Mouse (Mus musculus): ENCODE results near the gene Hvcn1. TPM values are rescaled to one million over a fixed set of nuclear protein-coding genes. Genes with fewer than 3 reads are reported as not detected.
"Not testable (repeated sequence)": the region's sequence is repeated elsewhere in the genome, so short reads cannot be mapped to it uniquely, and the experiment has no call there.

Hvcn1 gene
- polyA plus RNA-seq, 1 experiment = 0.93 TPM

- no peak overlapping the region for H3K4me3 ChIP-seq (ENCODE audit: control insufficient read depth, low read depth, low read length)
- H3K4me1 ChIP-seq (ENCODE audit: control insufficient read depth, insufficient read depth, low read length) = no peaks in the 10 kb centered on the region
- H3K27ac ChIP-seq (ENCODE audit: control insufficient read depth, insufficient read depth, low read depth, low read length) = no peak overlapping the region
- H3K27me3 ChIP-seq (ENCODE audit: control insufficient read depth, insufficient read depth, low read length) = no peaks in the 10 kb centered on the region
- H3K36me3 ChIP-seq (ENCODE audit: control insufficient read depth, insufficient read depth, low read length) = no peaks in the 10 kb centered on the region
- TF ChIP-seq CTCF (IDR thresholded peaks at IDR 0.05; ENCODE audit: control insufficient read depth, insufficient read depth, insufficient replicate concordance, low read depth, low read length) = no peak
Observed at GRCm38 (mm10) chr5:122184283-122184806, 22.3 kb upstream of the Hvcn1 start.

GRCm38 (mm10) chr5:122184858-122185257 lies 21.7 kb upstream of the Hvcn1 start:
- H3K27ac ChIP-seq (ENCODE audit: control insufficient read depth, insufficient read depth, low read depth, low read length); H3K4me1 ChIP-seq (ENCODE audit: control insufficient read depth, insufficient read depth, low read length); H3K27me3 ChIP-seq (ENCODE audit: control insufficient read depth, insufficient read depth, low read length); H3K36me3 ChIP-seq (ENCODE audit: control insufficient read depth, insufficient read depth, low read length); H3K4me3 ChIP-seq (ENCODE audit: control insufficient read depth, low read depth, low read length): not testable (repeated sequence)

GRCm38 (mm10) chr5:122189115-122189514 lies 17.5 kb upstream of the Hvcn1 start:
- TF ChIP-seq CTCF (IDR thresholded peaks at IDR 0.05; ENCODE audit: control insufficient read depth, insufficient read depth, insufficient replicate concordance, low read depth, low read length) (no peak), POLR2A (IDR thresholded peaks at IDR 0.05; ENCODE audit: control insufficient read depth, low read depth, low read length) (no peak)
- H3K27me3 ChIP-seq (ENCODE audit: control insufficient read depth, insufficient read depth, low read length) = no peaks in the 10 kb centered on the region
- no peak overlapping the region for H3K4me3 ChIP-seq (ENCODE audit: control insufficient read depth, low read depth, low read length)
- H3K27ac ChIP-seq (ENCODE audit: control insufficient read depth, insufficient read depth, low read depth, low read length) = no peak overlapping the region
- H3K36me3 ChIP-seq (ENCODE audit: control insufficient read depth, insufficient read depth, low read length) = no peaks in the 10 kb centered on the region
- H3K4me1 ChIP-seq (ENCODE audit: control insufficient read depth, insufficient read depth, low read length) = no peaks in the 10 kb centered on the region

GRCm38 (mm10) chr5:122190465-122190864 lies 16.1 kb upstream of the Hvcn1 start:
- TF ChIP-seq POLR2A (IDR thresholded peaks at IDR 0.05; ENCODE audit: control insufficient read depth, low read depth, low read length) = no peak
- no peak for TF ChIP-seq CTCF (IDR thresholded peaks at IDR 0.05; ENCODE audit: control insufficient read depth, insufficient read depth, insufficient replicate concordance, low read depth, low read length)
- no peak overlapping the region for H3K27ac ChIP-seq (ENCODE audit: control insufficient read depth, insufficient read depth, low read depth, low read length)
- H3K36me3 ChIP-seq (ENCODE audit: control insufficient read depth, insufficient read depth, low read length) = no peaks in the 10 kb centered on the region
- H3K4me3 ChIP-seq (ENCODE audit: control insufficient read depth, low read depth, low read length) = no peak overlapping the region
- no peaks in the 10 kb centered on the region for H3K27me3 ChIP-seq (ENCODE audit: control insufficient read depth, insufficient read depth, low read length)
- no peaks in the 10 kb centered on the region for H3K4me1 ChIP-seq (ENCODE audit: control insufficient read depth, insufficient read depth, low read length)

GRCm38 (mm10) chr5:122191269-122192063 lies 15.1 kb upstream of the Hvcn1 start:
- no peak for TF ChIP-seq POLR2A (IDR thresholded peaks at IDR 0.05; ENCODE audit: control insufficient read depth, low read depth, low read length)
- TF ChIP-seq CTCF (IDR thresholded peaks at IDR 0.05; ENCODE audit: control insufficient read depth, insufficient read depth, insufficient replicate concordance, low read depth, low read length) = no peak
- Histone ChIP-seq H3K36me3 (ENCODE audit: control insufficient read depth, insufficient read depth, low read length) (no peaks in the 10 kb centered on the region), H3K27ac (ENCODE audit: control insufficient read depth, insufficient read depth, low read depth, low read length) (no peak overlapping the region), H3K4me1 (ENCODE audit: control insufficient read depth, insufficient read depth, low read length) (no peaks in the 10 kb centered on the region), H3K4me3 (ENCODE audit: control insufficient read depth, low read depth, low read length) (no peak overlapping the region), H3K27me3 (ENCODE audit: control insufficient read depth, insufficient read depth, low read length) (no peaks in the 10 kb centered on the region)

- TF ChIP-seq POLR2A (IDR thresholded peaks at IDR 0.05; ENCODE audit: control insufficient read depth, low read depth, low read length) = no peak
- TF ChIP-seq CTCF (IDR thresholded peaks at IDR 0.05; ENCODE audit: control insufficient read depth, insufficient read depth, insufficient replicate concordance, low read depth, low read length) = no peak
- Histone ChIP-seq H3K27ac (ENCODE audit: control insufficient read depth, insufficient read depth, low read depth, low read length) (no peak overlapping the region), H3K27me3 (ENCODE audit: control insufficient read depth, insufficient read depth, low read length) (no peaks in the 10 kb centered on the region), H3K4me3 (ENCODE audit: control insufficient read depth, low read depth, low read length) (no peak overlapping the region), H3K36me3 (ENCODE audit: control insufficient read depth, insufficient read depth, low read length) (no peaks in the 10 kb centered on the region), H3K4me1 (ENCODE audit: control insufficient read depth, insufficient read depth, low read length) (no peaks in the 10 kb centered on the region)
Observed at GRCm38 (mm10) chr5:122192347-122192746, 14.3 kb upstream of the Hvcn1 start.

- Histone ChIP-seq H3K27me3 (ENCODE audit: control insufficient read depth, insufficient read depth, low read length) (no peaks in the 10 kb centered on the region), H3K4me1 (ENCODE audit: control insufficient read depth, insufficient read depth, low read length) (no peaks in the 10 kb centered on the region), H3K36me3 (ENCODE audit: control insufficient read depth, insufficient read depth, low read length) (no peaks in the 10 kb centered on the region), H3K4me3 (ENCODE audit: control insufficient read depth, low read depth, low read length) (no peak overlapping the region), H3K27ac (ENCODE audit: control insufficient read depth, insufficient read depth, low read depth, low read length) (no peak overlapping the region)
- TF ChIP-seq POLR2A (IDR thresholded peaks at IDR 0.05; ENCODE audit: control insufficient read depth, low read depth, low read length) (no peak), CTCF (IDR thresholded peaks at IDR 0.05; ENCODE audit: control insufficient read depth, insufficient read depth, insufficient replicate concordance, low read depth, low read length) (no peak)
Observed at GRCm38 (mm10) chr5:122200872-122201271, 5.7 kb upstream of the Hvcn1 start.
